Mouse (Mus musculus) ovary, adult 18-20 months (tissue): Measurements from ENCODE around the gene Corin.

Experiments used
- DNase-seq: peaks from one replicate; pipeline ENCODE4 v3.0.0; 2022; ENCODE audit warnings: low spot score, mixed read lengths

The Corin gene

GRCm38 (mm10) chr5:72503531-72504523 is at the start of gene Corin:
TSS of gene Corin (minus strand) at chr5:72504473.
- DNase-seq = no peak

- DNase-seq = no peak
These were observed 46.9 kb upstream of the Corin start for GRCm38 (mm10) chr5:72551209-72551608.

DNA sequence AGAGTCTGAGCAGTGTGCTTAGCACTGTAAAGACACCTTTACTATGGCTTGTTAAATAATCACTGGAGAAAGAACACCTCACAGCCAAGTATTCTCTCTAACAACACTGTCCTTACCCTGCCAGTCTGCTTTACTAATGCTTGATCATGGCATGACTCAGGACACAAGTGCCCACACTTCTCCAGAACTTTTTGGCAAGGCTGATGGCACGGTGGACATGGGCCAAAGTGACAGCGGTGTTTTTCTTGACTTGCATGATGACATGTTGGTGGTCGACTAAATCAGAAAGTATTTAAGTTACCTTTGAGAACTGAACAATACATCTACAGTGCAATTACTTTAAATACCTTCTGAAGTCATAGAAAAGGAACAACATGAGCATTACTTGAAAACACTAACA is 24.6 kb upstream of the Corin start:
- no peak for DNase-seq

GRCm38 (mm10) chr5:72513808-72514207 is 9.5 kb upstream of the Corin start:
- DNase-seq = no peak

DNA sequence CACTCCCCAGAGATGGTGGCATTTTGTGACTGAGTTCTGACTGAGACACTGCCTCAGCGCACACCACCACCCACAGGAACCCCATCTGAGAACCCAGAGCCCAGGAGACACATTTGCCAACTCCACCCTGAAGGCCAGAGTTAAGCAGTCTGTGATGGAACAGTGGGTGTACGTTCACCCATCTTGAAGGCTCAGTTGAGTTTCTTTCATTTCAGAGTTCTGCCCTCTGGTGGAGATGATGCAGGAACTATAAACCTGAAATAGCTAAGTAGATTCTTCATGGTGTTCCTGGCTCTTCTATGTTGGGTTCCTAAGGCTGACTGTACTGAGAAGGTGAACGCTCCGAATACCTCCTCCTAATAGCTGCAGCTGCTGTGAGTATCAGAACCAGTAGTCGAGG is 1.5 kb upstream of the Corin start:
- DNase-seq = no peak

GRCm38 (mm10) chr5:72502778-72503177 is 1.5 kb downstream of the Corin start:
- DNase-seq = no peak

DNA sequence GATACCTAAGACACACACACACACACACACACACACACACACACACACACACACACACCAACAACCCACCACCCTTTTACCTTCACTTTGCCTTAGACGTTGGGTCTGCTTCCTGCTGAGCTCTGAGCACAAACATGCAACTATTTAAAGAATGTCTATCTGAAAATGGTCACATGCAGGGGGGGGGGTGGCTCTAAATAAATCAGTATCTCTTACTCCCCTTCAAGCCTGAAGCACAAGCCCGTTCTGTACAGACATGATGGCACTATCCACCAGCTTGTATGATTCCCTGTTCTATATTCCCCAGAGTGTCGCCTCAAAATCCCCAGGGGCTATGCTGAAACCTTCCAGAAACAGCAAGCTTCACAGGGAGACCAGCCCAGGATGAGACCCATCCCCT is 2.5 kb downstream of the Corin start:
- no peak for DNase-seq

DNA sequence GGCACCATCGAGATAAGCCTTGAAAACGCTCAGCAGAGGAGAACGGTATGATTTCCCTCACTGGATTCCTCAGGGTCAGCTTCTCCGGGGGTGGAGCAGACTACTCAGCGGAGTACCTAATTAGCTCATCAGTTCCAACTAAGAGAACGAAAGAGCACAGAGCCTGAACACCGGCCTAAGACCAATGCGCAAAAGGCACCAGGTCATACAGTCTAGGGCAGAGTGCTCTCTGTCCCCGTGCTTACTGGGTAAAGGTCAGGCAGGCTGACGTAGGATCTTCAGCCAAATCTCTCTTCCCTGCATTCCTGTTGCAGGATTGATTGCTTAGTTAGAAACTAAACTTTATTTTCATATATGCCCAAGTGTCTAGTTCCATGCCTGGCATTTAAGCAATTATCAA is 6.0 kb downstream of the Corin start:
- no peak for DNase-seq

DNA sequence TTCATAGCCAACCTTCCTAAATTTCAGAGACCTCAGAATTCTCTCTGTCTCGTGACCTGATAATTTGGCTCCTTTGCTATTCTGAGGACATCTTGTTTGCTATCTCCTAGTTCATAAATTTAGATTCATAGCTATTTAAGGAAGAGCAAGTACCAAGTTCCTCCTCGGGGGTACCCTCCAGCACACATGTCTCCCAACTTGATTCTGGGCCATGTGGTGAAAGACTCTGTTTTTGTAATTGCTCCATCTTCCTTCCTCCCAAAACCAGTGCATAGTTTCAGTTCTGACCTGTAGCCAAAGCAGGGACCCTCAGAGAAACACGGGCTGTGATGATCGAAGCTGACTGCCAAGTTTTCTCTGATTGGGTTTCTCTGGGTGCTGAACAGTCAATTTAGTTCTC is 7.5 kb downstream of the Corin start:
- DNase-seq = no peak

- no peak for DNase-seq
These were observed 10.4 kb downstream of the Corin start for GRCm38 (mm10) chr5:72493906-72494305.

GRCm38 (mm10) chr5:72491232-72491631 is 13.0 kb downstream of the Corin start:
- DNase-seq = no peak

DNA sequence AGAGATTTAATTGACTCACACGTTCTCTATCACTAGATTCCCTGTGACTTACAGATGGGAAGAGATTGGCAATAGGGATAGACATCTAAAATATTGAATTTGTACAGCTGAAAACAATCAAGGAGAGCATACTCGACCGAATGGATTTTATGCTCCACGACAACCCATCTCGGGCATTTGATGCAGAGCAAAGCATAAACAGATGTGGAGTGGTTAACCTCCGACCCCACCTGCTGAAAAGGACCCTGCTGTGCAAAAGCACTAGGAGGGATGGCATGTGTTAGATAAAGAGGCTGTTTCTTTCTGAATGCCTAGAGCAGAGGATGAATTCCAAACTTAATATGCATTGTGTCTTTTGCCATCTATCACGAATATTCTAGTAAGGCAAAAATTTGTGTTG is 23.8 kb downstream of the Corin start:
- no peak for DNase-seq

- no peak for DNase-seq
These were observed 31.8 kb downstream of the Corin start for GRCm38 (mm10) chr5:72472317-72473009.

DNA sequence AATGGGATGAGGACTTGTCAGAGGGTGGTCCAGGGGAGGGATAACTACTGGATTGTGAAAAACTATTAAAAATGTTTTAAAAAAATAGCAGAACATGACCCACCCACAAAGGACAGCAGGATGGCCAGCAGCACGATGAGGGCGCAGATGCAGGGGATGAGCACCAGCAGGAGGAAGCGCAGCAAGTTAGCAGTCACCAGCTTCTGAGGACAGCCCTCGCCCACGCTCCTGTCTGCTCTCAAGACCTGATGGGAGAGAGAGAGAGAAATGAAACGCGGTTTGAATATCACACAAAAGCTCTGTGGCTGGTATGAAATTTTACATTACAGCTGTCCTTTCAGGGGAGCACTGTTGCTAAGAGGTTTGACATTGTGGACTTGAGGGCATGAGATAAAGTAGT is 32.5 kb downstream of the Corin start:
- DNase-seq = no peak

GRCm38 (mm10) chr5:72464932-72465331 is 39.3 kb downstream of the Corin start:
- no peak for DNase-seq

DNA sequence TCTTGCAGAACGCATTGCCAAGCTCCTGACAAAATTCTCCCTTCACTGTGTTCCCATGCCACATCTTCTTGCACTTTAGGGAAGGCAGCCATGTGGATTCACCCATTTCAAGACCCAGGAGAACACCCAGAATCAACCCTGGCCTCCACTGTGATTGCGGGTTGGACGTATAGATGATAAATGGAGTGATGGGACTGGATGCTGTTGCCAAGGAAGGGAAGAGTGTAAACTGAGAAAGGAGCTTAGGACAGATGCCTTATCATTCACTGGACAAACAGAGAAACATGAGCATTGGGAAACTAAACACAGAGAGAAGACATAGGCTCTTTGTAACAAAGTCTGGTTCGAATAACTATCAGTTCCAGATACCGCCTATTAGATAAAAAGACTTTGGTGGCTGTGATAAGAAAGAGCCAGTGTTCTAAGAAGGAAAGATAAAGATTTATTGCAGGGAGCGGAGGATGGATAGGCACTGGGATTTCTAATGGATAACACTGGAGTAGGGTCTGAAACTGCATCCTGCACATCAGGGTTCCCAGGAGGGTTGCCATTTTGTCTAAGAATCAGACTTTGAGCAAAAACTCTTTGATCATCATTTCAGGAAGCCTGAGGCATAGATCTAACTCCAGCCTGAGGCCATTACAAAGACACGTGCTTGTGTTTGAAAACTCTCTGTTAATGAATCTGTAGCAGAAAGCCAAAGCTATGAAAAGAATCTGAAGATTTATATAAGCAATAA is 44.7 kb downstream of the Corin start:
- DNase-seq = no peak

DNA sequence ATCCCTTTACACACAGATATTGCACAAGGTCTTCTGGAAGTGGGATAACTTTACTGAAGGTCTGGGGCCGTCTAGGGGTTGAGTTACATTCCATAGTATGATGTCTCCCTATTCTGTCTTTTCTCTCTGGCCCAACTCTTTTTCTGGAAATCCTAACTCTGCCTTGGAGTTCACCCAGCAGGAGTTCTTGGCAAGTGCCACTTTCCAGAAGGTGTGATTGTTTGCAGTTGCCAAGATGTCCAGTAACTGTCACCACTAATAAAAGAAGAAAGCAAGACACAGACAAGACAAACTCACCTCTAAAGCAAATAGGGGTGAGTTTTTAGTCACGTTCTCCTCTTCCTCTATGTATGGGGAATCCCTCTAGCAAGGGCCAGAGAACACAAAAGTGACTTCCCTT is 50.6 kb downstream of the Corin start:
- DNase-seq = no peak

DNA sequence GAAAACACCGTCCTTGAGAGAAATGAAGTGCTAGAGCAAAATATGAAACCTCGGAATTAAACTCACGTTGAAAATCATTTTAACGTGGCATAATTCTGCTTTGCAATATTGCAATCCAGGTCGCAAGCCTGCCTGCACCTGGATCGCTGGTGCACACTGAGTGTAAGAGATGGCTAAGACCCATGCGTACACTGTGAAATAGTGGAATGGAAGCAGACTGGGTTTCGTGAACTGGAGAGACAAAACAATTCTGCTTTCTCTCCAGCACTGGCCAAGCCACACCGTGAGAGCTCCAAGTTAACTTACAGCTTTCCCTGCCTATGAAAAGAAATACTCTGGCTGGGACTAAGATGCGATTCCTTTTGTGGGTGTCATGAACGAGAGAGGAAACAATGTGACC is 51.1 kb downstream of the Corin start:
- DNase-seq = no peak

DNA sequence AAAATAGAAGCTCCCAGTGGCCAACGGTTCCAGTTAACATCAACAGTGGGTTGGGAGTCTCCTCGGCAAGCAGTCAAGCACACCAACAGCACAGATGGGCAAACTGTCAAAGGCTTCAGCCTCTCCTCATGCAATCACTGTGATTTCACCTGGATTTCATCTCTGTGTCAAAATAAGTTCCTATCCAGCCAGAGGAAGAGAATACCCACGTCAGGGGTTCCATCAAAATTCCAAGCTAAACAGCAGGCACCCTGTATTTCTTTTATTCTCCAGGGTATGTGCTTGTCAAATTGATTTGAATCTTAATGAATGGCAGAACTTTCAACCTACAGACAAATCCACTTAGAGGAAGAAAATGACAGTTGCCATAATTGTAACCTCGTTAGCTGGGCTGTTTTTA is 51.5 kb downstream of the Corin start:
- DNase-seq = no peak

DNA sequence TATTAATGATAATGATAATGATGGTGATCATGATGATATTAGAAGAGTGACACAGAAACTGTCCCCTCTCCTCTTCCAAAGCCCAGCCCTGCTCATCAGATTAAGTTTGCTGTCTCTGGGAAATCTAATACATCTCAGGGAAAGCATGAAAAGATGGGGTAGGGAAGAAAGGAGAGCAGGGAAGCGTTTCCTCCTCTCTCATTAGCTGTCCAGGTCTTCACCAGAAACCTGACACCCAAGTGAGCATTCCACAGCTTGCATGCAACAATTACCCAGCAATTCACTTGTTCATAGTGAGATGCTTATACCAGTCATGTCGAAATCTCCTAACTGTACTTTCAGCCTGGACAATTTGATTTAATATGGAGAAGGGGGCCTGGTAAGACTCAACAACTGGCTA is 55.4 kb downstream of the Corin start:
- no peak for DNase-seq

GRCm38 (mm10) chr5:72446104-72446503 is 58.2 kb downstream of the Corin start:
- DNase-seq = no peak

GRCm38 (mm10) chr5:72443946-72444345 is 60.3 kb downstream of the Corin start:
- no peak for DNase-seq

- no peak for DNase-seq
These were observed 61.3 kb downstream of the Corin start for GRCm38 (mm10) chr5:72443007-72443406.
